Mouse (Mus musculus): ENCODE measurements at regions not wholly inside any gene's neighbourhood (a gene's known extent, or its start where the extent isn't known, plus 50 kb on each side); places are given as distances from the start of the nearest gene placed in this dataset.

DNA sequence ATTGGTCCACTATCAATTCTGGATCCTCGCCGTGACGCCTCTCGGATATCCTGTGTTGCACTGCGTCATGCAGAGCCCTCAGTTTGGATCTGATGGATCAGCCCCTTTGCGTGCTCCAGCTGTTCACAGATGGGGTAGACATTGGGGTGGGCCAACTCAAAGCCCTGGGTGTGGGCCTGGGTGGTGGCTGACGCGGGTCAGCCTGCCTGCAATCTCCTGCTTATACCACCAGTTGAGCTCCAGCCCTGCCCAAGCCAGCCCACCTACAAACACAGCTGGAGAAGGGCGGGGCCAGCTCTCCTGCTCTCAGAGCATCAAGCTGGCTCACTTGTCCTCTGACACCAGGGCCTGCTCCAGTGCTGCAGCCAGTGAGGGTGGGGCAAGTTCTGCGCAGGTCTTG, 73.1 kb downstream of the Rps15a start:
- ATAC-seq (replicated peaks; ENCODE audit: low FRiP score, low TSS enrichment, poor library complexity, severe bottlenecking), result no peak

DNA sequence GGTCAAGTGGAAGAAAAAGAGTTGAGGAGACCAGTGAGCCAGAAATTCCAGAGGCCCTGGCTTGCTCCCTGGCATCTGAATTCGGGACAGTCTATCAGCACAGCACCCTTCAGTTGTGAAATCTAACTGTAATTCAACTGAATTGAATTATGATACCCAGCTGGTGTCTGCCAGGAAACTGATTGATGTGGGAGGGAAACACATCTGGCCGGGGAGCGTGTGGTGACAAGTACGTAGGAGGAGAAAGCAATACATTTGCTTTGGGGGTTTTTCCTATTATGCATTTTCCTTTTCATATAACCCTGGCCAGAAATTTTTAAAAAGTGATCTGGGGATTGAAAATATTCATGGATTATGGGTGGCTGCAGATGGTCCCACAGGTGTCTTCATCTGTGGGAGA, 76.1 kb downstream of the Rps15a start:
- ATAC-seq (replicated peaks; ENCODE audit: low FRiP score, low TSS enrichment, poor library complexity, severe bottlenecking), result no peak

DNA sequence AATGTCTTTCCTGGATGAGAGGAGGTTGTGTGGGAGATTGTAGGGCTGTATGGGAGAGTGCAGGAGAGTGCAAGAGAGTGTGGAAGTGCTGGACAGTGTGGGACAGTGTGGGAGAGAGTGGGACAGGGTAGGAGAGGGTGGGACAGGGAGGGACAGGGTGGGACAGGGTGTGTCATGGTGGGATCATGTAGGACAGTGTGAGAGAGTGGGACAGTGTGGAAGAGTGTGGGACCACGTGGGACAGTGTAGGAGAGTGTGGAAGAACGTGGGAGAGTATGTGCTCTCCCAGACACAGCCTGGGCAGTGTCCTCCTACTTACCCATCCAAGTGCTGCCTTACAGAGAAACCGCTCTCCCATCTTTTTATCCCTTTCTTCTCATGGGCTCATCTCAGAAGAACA, 78.9 kb downstream of the Rps15a start:
- ATAC-seq (replicated peaks; ENCODE audit: low FRiP score, low TSS enrichment, poor library complexity, severe bottlenecking), result no peak

DNA sequence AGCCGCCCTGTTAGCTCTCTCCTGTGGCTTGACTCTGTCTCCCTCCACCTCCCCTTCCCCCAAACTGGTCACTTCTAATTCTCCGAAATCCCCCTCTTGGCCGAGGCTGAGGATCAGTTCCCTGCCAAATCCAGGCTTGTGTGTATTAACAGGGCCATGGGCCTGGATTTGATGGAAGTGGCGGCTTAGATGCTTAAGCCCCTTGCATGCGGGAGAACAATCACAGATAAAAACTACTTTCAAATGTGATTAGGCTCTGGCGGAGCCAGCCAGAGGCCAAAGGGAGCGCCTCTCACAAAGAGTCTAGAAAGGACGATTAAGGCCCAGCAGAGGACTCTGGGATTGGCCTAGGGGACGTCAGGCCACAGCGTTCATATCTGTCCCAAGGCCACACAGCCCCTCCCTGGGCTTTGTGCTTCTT, 89.9 kb downstream of the Rps15a start:
- ATAC-seq (replicated peaks; ENCODE audit: low FRiP score, low TSS enrichment, poor library complexity, severe bottlenecking), result no peak

DNA sequence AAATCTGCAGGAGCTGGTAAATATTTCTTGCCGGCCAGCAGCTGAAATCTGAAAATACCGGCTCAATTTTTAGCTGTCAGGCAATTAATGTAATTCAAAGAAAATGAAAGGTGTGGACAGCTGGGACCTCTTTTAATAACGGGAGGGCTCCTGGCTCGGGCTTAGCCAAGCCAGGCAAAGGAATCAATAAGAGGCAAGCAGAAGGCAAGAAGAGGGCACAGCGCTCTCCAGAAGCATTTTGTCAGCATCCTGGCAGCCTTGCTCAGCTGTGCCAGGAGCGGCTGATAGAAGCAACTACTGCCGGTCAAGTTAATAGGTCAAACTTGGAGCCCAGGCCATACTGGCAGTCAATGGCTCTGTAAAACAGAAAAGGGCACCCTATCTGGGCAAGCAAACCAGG, 111.4 kb downstream of the Rps15a start:
- no peak for ATAC-seq (replicated peaks; ENCODE audit: low FRiP score, low TSS enrichment, poor library complexity, severe bottlenecking)

DNA sequence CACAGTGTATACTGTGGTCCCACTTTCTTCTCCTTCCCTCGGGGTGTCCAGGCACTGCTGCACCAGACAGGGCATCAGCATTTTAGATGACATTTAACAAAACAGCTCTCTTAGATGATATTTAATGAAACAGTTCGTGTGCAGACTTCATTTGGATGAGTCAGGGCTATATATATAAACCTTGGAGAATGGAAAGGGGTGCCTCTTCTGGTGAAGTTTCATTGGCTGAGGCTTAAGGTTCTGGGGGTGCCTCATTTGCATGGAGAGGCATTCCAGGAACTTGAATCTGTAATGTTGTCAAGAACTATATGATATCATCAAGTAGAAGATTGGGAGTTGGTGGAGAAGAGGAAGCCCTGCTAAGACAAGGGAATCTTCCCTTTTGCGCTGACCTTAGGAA, 114.1 kb downstream of the Rps15a start:
- ATAC-seq (replicated peaks; ENCODE audit: low FRiP score, low TSS enrichment, poor library complexity, severe bottlenecking), result no peak

DNA sequence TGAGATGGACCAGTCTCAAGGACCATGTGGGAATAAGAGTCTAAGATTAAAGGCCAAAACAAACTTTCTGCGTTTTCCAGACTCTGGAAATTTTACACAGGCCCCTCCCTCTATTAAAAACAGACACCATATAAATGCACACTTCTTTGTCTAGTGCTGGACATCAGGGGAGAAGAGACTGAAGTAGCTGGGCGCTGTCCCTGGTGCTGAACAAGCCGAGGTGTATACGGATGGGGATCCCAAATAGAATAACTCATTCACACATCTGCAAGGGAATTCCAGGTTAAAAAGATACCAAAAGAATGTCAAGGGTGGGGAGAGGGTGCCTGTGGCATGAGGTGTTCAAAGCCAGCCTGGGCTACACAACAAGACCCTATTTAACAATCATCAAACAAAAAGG, 114.9 kb downstream of the Rps15a start:
- ATAC-seq (replicated peaks; ENCODE audit: low FRiP score, low TSS enrichment, poor library complexity, severe bottlenecking), result no peak; the same call in 1 of the 2 replicates

DNA sequence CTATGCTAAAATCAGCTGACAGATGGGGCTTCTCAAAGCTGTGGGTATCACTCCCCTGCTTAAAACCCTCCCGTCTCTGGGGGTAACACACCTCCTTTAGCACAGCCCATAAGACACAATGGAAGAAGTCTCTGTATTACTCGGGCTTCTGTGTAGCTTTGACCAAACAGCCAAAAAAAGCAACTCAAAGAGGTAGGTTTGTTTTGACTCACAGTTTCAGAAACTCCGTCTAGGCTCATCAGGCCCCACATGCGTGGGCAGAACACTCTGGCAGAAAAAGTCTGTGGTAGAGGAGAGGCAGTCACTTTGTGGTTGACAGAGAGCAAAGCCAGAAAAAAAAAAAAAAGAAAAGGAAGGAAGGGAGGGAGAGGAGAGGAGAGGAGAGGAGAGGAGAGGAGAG, 133.8 kb downstream of the Rps15a start:
- no peak for ATAC-seq (replicated peaks; ENCODE audit: low FRiP score, low TSS enrichment, poor library complexity, severe bottlenecking)

DNA sequence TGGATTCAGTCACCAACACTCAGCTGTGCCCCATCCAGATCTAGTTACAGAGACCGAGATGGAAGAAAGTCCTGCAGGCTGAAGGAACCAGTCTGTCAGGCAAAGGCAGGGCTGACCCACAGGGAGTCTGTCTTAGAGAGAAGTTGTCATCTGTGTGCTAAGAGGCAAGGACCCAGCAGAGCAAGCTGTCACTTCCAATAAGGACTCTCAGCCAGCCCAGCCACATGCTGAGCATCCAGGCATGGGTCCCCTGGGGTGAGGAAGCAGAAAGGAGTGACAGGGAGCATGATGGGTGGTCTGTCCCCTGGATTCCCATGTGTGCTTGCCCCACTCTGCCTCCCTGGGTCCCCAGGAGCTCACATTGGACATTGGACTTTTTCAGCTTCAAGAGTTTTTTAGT, 144.8 kb downstream of the Rps15a start:
- ATAC-seq (replicated peaks; ENCODE audit: low FRiP score, low TSS enrichment, poor library complexity, severe bottlenecking), result no peak

DNA sequence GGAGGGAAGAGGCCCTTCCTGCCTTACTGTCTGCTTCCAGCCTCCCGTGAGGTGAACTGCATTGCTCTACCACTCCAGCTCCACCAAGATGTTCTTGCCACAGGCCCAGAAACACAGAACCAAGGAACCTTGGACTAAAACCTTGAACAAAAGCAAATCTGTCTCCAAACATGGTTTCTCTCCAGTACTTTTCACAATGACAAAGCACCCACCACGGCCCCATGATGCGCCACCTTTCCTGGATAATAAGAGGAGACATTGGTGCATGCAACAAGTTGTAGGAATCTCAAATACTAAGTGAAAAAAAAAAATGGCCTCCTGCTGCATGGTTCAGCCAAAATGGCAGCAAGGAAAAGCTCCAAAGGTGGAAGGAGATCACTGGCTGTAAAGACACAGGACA, 172.6 kb downstream of the Rps15a start:
- no peak for ATAC-seq (replicated peaks; ENCODE audit: low FRiP score, low TSS enrichment, poor library complexity, severe bottlenecking)

DNA sequence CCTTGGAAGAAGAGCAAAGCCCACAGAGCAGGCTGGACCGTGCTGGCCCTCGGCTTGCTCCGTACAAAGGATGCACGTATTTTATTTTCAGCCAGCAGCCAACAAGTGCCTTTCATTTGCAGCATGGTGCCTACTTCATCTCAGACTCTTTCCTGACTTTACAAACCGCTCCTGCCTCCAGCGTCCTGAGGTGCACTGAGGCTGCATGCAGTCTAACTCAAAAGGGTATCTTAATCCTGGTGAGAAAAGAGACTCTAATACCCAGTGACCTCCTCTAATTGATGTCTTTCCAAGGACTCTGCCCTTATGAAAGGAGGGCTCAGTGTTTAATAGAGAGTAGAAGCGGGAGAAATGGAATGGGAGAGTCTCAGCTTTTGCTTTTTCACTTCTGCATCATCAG, 176.4 kb downstream of the Rps15a start:
- no peak for ATAC-seq (replicated peaks; ENCODE audit: low FRiP score, low TSS enrichment, poor library complexity, severe bottlenecking)

DNA sequence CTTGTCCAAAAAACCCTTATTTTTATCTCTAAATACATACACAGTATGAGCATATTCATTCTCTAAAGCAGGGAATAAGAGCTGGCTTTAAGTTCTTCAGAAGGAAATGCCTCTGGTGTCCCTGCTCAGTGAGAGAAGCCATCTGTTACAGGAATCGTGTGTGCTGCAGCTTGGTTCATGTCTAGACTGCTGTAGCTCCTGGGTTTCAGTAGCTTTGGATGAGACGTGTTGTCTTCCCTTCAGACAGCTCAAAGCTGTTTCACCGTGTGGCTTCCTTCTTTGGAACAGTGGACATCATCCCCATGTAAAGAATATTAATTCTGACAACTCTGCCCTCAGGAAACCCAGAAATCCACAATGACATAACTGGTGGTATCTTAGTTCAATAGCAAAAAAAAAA, 181.1 kb downstream of the Rps15a start:
- no peak for ATAC-seq (replicated peaks; ENCODE audit: low FRiP score, low TSS enrichment, poor library complexity, severe bottlenecking)

DNA sequence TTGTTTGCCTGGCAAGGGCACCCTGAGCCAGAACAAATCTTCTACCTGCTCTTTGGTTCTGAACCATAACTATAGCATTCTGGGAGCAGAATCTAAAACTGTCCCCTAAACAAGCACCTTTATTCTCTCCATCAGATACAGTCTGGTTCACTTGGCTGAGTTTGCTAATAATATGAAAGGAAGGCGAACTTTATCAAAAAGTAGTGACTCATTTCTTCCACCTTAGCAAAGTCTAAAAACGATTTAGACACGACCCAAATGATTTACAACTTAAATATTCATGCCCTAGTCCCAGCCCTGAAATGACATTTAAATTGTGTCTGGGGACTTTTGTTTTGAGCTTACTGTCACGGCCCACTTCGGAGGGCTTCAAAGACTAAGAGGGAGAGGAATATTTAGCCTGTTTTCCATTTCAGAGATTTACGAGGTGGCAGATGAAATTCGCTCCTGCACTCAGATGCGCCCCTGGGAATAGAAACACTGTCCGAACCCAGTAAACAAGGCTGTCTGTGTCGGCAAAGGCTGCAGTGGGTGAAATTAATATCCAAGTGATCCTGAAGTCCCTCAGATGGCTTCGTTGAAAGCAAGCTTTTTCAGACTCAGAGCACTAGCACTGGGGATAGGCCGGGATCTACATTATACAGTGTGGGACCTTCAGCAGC, 184.6 kb downstream of the Rps15a start:
- ATAC-seq (replicated peaks; ENCODE audit: low FRiP score, low TSS enrichment, poor library complexity, severe bottlenecking), result no peak

DNA sequence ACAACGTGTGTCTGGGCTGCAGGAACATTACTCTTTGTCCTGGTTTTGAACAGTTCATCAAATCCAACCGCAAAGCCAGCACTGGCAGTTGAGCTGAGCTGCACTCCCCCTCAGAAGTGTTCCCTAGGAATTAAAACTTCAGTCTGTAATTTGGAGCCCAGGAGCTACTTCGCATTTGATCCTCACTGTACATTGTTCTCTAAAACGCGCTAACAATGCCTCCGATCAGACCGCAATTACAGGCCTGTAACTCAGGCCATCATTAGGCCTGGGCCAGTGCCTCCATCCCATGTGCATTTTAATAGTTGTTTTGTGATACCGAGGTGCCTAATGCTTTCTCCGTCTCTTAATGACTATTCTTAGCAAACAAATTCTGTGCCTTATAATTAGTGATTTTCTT, 185.6 kb downstream of the Rps15a start:
- no peak for ATAC-seq (replicated peaks; ENCODE audit: low FRiP score, low TSS enrichment, poor library complexity, severe bottlenecking)

DNA sequence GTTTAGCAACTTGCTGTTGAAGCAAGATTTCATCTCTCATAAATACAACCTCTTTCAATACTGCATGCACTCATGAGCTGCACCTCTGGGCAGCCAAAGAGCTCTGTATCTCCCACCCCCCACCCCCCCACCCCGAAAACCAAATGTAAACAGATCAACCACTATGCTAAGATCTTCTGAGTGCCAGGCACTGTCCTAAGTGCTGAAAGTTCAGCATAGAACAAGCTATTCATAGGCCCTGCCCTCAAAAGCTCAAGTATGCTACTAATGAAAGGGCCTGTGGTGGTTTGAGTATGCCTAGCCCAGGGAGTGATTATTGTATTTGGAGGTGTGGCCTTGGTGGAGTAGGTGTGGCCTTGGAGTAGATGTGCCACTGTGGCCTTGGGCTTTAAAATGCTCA, 189.6 kb downstream of the Rps15a start:
- ATAC-seq (replicated peaks; ENCODE audit: low FRiP score, low TSS enrichment, poor library complexity, severe bottlenecking), result no peak

DNA sequence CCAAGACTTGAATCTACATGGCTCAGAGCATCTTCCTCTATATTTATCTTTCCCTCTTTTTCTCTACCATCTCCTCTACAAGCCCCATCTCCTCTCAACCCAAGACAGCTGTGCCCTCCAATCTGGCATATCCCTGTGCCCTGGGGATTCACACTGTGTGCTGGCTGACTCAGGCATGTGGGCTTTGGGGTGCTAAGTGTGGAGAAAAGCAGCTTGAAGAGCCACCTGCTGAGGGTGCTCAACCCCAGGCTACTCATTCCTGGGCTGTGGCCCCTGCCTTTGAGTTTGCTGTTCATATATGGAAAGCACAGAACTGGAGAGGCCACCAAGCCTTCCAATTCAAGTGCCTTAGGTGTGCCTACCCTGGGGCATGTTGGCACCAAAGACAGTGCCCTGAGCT, 193.7 kb downstream of the Rps15a start:
- no peak for ATAC-seq (replicated peaks; ENCODE audit: low FRiP score, low TSS enrichment, poor library complexity, severe bottlenecking)

DNA sequence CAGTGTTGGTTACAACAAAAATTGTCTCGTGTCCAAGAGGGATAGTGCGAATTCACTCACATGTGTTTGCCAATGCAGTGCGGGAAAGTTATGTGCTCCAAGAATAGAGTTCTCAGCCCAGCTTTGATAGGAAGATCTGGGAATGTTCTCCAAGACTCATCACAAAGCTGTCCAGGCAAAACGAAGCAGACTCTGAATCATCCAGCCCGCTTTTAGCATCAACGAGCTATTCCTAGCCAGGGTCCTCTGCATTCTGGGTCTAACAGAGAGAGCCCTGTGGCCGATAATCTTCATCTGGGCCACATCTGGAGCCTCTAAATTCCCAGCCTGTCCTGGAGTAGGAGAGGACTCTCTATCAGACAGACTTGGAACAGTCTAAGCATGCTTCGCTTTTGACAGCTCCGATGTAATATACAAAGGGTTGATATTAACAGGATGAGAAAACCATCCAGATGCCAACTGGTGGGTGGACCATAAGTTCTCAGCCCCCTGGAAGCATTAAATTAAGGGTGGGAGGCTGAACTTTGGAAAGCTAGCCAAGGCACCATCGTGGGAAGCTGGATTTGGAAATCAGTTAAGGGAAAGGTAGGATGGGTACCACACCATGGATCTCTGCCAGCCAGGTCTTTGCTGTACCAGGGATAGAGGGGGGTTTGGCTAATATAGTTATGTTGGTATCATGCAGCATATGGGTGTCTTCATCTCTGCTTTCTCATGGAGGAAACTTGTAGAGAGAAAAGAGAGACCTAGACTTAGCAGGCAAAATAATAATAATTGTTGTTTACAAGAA, 197.6 kb downstream of the Rps15a start:
- no peak for ATAC-seq (replicated peaks; ENCODE audit: low FRiP score, low TSS enrichment, poor library complexity, severe bottlenecking)

DNA sequence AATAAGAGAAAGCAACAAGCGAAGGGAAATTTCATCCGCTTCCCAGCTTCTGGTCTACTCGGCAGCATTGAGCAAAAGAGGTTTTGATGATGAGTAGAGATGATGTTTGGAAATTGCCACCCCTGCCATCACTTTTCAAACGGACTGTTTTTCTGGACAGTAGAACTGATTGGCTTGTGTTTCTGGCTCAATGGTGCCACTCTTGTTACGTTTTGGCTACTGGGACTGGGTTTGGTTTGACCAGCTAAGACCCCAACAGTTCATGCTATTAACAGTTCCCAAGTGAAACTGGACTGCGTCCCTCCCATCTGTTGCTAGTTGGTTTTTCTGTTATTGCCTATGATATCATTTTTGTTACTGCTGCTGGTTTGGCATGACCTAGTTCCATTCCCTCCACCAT, 199.1 kb downstream of the Rps15a start:
- no peak for ATAC-seq (replicated peaks; ENCODE audit: low FRiP score, low TSS enrichment, poor library complexity, severe bottlenecking)

DNA sequence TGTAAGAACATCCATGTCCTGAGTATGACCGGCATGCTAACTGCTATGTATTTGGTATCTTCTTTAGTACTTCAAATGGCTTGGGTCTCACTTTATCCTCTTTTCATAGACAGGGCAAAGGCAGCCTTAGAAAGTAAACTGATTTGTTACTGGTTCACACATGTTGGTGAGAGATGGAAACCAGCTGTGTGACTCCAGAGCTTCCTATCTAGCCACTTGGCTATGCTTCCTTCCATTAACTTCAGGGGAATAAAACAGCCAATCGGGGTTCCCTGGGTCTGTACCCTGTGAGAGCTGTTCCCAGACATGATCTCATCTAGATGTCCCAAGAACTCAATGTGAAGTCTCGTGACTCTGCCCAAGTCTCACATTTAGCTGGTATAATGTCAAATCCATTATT, 203.5 kb downstream of the Rps15a start:
- ATAC-seq (replicated peaks; ENCODE audit: low FRiP score, low TSS enrichment, poor library complexity, severe bottlenecking), result no peak

DNA sequence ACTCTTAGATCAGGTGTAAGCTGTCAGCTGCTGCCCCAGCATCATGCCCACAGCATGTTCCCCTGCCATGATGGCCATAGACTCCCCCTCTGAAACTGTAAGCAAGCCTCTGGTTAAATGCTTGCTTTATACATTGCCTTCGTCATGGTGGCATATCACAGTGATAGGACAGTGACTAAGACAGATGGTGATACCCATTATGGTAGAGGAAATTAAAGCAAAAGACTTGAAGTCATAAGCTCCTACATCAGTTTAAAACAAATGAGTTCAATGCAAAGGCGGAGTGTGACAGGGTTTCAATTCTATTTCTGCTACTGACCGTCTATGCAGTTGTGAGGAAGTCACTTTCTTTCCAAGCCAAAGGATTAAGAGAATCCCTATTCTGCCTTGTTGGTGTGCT, 204.9 kb downstream of the Rps15a start:
- no peak for ATAC-seq (replicated peaks; ENCODE audit: low FRiP score, low TSS enrichment, poor library complexity, severe bottlenecking)

DNA sequence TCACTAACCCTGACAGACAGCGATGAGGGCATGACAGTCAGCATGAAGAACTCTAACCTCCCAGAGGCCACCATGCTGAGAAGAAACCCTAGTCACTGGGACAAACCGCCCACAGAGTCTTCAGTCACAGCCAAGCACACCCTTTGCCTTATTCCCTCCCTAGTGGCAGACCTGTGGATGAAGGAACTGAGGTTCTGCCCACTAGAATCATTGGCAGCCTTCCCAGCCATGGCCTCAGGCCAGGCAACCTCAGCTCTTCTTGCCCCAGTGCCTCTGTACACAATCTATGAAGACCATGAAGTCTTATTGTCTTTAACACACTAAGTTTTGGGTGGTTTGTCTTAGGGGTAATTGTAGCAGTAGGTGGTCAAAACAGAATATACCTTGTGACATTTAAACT, 219.5 kb downstream of the Rps15a start:
- ATAC-seq (replicated peaks; ENCODE audit: low FRiP score, low TSS enrichment, poor library complexity, severe bottlenecking), result no peak

Measured in megakaryocyte-erythroid progenitor cell, adult 5-6 weeks (primary cell).